Mouse (Mus musculus): ENCODE data around the gene Avl9. TPM values are rescaled to one million over a fixed set of nuclear protein-coding genes. Genes with fewer than 3 reads are reported as not detected.

Avl9 gene
- total RNA-seq, 2 experiments from 2014 or later: 42.4 to 42.8 TPM

DNA sequence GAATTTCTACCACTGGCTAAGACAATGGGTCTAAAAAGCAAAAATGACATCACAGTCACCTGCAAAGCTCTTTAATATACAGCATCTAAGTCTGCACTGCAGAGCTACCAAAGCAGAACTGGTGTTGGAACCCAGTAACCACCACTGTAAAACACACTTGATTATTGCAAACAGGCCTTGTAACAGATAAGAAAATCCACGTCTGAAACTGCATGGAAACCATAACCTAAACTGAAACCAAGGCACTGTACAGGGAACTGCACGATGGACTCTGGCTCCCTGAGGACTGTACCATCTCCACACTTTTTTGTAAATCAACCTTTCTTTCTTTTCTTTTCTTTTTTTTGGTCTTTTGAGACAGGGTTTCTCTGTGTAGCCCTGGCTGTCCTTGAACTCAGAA lies 73.0 kb downstream of the Avl9 start:
- DNase-seq (ENCODE audit: low spot score in 2 of 2): no peak
- intact Hi-C loops (cut with DNase I): no loop called here

DNA sequence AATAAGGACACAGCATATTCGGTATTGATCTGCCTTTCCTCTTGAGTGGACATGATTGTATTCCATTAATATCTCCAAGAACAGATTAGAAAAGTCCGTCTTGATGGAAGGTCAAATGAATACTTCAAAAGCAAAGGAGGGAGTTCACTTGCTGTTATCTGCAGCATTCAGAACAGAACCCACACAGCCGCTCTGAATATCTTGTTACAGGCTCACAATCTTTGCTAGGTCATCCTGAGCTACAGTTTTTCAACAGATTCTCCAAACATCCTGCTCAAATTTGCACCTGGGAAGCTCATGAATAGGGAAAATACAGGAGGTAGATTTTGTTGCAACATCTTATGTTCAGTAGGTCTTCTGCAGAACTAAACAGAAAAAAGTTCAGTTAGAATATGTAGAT lies 74.6 kb downstream of the Avl9 start:
- DNase-seq (ENCODE audit: low spot score in 2 of 2): no peak
- intact Hi-C loops (cut with DNase I): no loop called here

DNA sequence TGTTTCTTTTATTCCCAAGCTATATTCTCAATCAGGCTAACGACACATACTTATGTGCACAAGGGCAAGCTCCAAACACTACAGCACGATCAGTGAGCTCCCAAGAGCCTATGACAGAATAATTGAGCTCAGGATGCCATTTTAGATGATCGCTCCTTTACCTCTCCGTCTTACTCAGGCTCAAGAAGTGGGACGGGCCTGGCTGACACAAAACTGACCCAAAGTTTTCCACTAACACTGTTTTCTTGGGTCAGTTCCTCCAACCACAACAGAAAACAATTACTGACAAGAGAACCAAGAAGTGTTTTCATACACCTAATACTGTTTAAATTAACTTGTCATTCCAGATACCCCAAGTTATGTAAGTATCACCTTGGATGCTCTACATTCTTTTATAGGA lies 80.1 kb downstream of the Avl9 start:
- intact Hi-C loops (cut with DNase I): loop anchor here (5.0 kb wide), 1 partner anchor 907 kb away; the partner anchor contains the start of gene Lancl2

DNA sequence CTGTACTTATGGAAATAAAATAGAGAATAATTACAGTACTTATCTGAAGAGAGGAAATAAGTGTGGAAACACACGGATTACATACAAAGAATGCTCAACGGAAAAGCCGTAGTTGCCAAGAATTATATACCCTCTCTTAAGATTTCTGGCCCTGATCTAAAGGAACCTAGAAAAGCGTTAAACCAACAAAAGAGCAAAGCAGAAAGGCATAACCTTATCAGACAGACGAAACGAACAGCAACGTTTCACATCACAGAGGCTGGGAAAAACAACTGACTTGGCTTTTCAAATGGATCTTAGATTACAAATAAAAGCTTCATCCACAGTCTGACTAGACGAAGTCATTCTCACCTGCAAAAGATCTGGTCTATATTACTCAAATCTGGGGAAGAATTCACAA lies 81.5 kb downstream of the Avl9 start:
- intact Hi-C loops (cut with DNase I): loop anchor here (5.0 kb wide), 1 partner anchor 906 kb away; the partner anchor contains the start of gene Lancl2
- DNase-seq (ENCODE audit: low spot score in 2 of 2): no peak

More for the DNA sequence above, 80.1 kb downstream of the Avl9 start:
- DNase-seq (ENCODE audit: low spot score in 2 of 2): no peak

DNA sequence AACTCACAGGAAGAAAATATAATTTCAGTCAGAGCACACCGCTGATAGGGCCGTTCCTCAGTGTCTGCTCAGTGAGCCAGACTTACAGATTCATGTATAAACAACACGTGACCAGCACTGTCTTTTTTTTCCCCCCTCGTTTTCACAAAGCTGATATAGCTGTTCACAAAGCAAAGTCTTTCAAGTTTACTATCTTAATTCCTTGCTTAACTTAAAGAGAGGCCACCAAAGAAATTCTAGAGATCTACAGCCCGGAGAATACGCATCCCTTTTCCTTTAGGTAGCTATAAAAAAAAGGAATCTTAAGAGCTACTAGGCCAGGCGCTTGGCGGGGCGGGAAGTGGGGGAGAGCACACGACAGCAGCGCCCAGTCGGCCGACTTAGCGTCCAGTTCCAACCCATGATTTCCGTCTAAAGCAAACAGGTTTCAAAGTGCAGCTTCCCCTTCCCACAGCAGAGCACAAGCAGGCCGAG lies 82.0 kb downstream of the Avl9 start:
- peak in 1 of 2 experiments; percentile 59 for DNase-seq (ENCODE audit: low spot score in 2 of 2)
- intact Hi-C loops (cut with DNase I): loop anchor here (1.0 to 5.0 kb wide), 2 partner anchors 81 to 906 kb away; partner anchors contain the start of gene Lancl2

DNA sequence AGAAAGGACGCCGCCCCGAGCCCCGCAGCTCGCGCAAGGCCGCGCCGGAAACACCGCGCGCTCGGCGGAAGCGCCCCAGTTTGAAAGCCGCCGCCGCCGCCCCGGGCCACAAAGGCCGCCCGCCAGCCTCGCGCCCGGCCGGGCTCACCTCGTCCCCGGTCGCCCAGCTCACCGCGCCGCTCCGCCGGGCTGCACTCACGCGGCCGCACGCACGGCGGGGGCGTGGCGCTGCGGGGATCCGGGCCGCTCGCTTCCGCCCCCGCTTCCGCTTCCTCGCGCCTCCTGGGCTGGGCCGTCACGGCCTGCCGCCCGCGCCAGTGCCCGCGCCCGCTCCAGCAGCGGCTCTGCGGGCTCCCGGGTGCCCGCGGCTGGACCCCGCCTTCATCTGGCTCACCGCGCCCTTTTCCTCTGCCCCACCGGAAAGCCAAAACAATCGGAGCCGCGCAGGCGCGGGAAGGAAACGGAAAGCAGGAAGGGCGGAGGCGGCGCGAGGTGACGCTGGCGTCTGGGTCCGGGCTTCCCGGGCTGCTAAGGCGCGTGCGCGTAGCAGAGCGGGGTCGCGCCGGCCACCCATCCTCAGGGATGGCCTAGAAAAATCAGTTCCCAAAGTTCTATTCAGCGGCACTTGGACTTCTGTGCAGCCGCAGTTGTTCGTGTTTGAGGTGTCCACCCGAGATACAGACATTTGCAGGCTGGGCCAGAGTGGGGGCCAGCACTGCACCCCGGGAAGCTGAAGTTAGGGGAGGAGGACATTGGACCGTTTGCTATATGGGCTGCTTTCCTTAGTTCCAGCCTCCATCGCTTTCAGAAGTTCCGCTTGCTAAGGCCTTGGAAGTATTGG lies 82.8 kb downstream of the Avl9 start, which contains the start of gene Kbtbd2:
Kbtbd2 (minus strand) TSS at position 503 of the 841 bp plus-strand sequence.
- intact Hi-C loops (cut with DNase I): loop anchor here (1.0 to 5.0 kb wide), 2 partner anchors 82 to 905 kb away; partner anchors contain the start of gene Lancl2

DNA sequence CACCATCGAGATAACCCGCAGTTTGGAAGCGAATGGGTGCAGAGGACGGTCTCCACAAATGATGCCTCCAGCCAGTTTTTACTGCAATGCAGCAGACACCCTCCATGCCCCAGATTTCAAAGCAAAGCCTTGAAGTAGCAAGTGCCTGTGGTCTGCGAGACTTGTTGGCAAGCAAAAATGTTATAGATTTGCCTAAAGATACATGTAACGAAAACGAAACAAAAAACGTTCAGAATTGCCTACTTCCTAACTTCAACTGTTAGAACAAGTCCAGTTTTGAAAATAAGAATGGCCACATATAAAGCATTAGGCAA lies 83.4 kb downstream of the Avl9 start:
- intact Hi-C loops (cut with DNase I): loop anchor here (5.0 kb wide), 1 partner anchor 904 kb away; the partner anchor contains the start of gene Lancl2
- DNase-seq (ENCODE audit: low spot score in 2 of 2): no peak

More for the DNA sequence above, 82.8 kb downstream of the Avl9 start, which contains the start of gene Kbtbd2:
- DNase-seq (ENCODE audit: low spot score in 2 of 2): peak; percentile 95 to 97

DNA sequence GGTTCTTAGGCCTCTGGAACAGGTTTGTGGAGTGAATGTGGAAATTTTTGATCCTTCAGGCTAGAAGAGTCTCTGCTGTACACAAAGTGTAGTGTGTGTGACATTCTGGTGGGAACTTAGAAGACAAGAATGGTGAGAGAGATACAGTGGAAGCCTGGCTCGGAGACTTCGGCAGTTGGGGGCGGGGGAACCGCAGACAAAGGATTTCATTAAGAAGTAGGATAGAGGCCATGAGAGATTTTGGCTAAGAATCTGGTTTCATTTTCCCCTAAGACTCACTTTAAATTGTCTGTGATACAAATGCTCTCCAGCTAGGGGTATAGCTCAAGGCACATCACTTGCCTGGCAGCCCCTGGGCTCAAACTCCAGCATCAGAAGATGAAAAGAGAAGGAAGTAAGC lies 90.3 kb downstream of the Avl9 start:
- intact Hi-C loops (cut with DNase I): loop anchor here (5.0 kb wide), 2 partner anchors 117 to 667 kb away; partner anchors contain the start of genes Nt5c3 and Vmn1r4
- DNase-seq (ENCODE audit: low spot score in 2 of 2): no peak

DNA sequence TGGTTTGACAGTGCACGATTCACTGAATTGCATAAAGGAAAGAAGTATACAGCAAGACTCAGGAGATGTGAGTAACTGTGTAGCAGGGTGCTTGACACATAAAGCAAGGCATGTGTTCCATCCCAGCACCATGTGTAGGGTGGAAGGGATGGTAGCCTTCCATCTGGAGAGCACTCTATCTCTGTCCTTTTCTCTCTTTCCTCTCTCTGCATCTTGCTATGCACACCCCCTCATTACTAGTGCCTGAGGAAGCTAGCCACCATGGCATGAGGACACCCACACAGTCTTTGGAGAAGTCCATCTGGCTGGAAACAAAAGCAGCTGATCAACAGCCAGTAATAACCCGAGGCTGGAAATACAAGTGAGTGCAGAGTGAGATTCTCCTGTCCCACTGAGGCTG lies 91.5 kb downstream of the Avl9 start:
- intact Hi-C loops (cut with DNase I): loop anchor here (5.0 kb wide), 2 partner anchors 116 to 666 kb away; partner anchors contain the start of genes Nt5c3 and Vmn1r4
- peak in 1 of 2 experiments; percentile 81 for DNase-seq (ENCODE audit: low spot score in 2 of 2)

DNA sequence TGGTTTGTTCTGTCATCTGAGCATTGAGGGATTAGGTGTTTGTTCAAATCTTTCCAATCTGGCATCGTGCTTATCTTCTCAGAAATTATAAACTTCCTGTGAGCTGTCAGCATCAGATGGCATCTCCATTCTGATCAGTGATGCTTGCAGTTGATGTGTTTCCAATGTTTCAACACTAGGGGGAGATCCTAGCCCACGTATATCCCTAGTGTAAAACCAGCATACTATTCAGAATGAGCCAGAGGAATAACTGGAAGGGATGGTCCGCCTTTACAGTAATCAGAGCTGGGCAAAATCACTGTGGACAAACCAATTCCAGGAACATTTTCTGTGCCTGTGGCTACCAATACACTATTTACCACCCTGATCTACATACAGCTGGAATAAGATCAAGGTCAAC lies 94.0 kb downstream of the Avl9 start:
- DNase-seq (ENCODE audit: low spot score in 2 of 2): peak; percentile 56 to 77
- intact Hi-C loops (cut with DNase I): loop anchor here (1.0 to 5.0 kb wide), 4 partner anchors 101 to 762 kb away; partner anchors contain the start of genes Nt5c3 and Vmn1r4

Other genes with a start within 250 kb of the Avl9 start
- 1 to 10 TPM; 4.0 to 7.9 TPM for gene Pde1c, start 145.8 kb upstream of the Avl9 start, total RNA-seq (2021)
- gene Lsm5, start 10.2 kb upstream of the Avl9 start, total RNA-seq (2021): 10 to 100 TPM; 12.4 to 13.4 TPM
- gene Kbtbd2, start 82.9 kb downstream of the Avl9 start, total RNA-seq (2021): 10 to 100 TPM; 58.7 to 60.4 TPM
- gene Fkbp9, start 117.2 kb downstream of the Avl9 start, total RNA-seq (2021): 10 to 100 TPM; 23.5 to 24.9 TPM
- 10 to 100 TPM; 50.9 to 51.7 TPM for gene Nt5c3, start 209.0 kb downstream of the Avl9 start, total RNA-seq (2021)
- gene Vmn1r4, start 209.1 kb downstream of the Avl9 start, total RNA-seq (2021): under 1 TPM; 0.46 to 0.48 TPM